Mouse (Mus musculus): ENCODE results near the gene Cluh. TPM values are rescaled to one million over a fixed set of nuclear protein-coding genes. Genes with fewer than 3 reads are reported as not detected.

Gene Cluh
- polyA plus RNA-seq, 1 experiment: 119 TPM

DNA sequence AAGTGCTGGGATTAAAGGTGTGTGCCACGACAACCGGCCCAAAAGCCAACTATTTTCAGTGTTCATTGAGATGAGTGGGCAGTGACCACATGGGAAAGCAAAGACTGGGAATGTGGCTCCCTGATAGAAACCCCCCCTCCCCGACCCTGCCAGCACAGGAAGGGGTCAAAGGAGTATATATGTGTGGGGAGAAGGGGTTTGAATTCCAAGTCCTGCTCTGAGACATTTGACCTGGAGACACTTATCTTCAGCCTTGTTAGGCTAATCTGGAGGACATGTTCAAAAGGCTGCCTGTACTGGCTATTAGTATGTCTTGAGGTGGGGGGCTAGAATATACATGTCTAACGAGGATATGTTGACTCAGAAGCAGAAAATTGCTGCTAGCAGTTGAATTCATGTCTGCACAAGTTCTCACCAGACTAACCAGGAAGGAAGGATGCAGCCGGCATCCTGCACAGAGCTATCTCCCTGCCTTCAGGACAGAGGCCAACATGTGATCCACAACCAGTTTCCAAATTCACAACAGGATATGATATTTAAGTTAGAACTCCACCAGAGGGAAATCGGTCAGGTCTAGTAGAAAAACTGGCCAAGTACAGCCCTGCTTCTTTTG, 23.7 kb downstream of the Cluh start:
- Histone ChIP-seq H3K27me3 (replicated peaks; ENCODE audit: control insufficient read depth, insufficient read depth, low read length) (no peaks in the 10 kb centered on the region), H3K36me3 (ENCODE audit: control insufficient read depth, insufficient read depth, low read length) (peaks cover 6% of the 10 kb centered on the region; the same call in 1 of the 2 replicates), H3K4me1 (ENCODE audit: control insufficient read depth, insufficient read depth, low read length) (no peaks in the 10 kb centered on the region), H3K27ac (ENCODE audit: insufficient read depth, low read depth, low read length) (no peak overlapping the region), H3K4me3 (ENCODE audit: insufficient read depth, low read depth, low read length) (no peak overlapping the region)
- 70% methylated on average over 6 of the region's 6 CpGs for WGBS
- TF ChIP-seq POLR2A (IDR thresholded peaks at IDR 0.05; ENCODE audit: low read depth, low read length) (no peak), CTCF (conservative IDR thresholded peaks at IDR 0.05; ENCODE audit: insufficient read depth, insufficient read length, low read depth, low read length) (no peak)
- peak; percentile 20 for DNase-seq

DNA sequence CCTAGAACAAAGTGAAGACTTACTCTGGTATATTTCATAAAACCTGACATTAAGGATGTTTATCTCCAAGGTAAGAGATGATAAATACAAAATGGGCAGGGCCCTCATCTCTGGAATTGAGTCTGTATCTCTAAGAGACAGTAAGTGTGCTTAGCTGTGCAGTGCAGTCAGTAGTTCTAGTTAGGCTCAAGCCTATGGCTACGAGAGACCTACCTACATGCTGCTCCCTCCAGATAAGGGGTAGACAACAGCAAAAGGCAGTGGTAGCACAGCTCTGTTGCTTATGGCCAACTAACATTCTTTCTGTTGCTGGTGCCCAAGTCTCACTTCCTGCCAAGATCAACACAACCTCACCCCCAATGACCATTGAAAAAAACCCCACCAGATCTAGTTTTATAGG, 24.3 kb downstream of the Cluh start:
- Histone ChIP-seq H3K4me1 (ENCODE audit: control insufficient read depth, insufficient read depth, low read length) (no peaks in the 10 kb centered on the region), H3K4me3 (ENCODE audit: insufficient read depth, low read depth, low read length) (no peak overlapping the region), H3K36me3 (ENCODE audit: control insufficient read depth, insufficient read depth, low read length) (peaks cover 8% of the 10 kb centered on the region), H3K27me3 (replicated peaks; ENCODE audit: control insufficient read depth, insufficient read depth, low read length) (no peaks in the 10 kb centered on the region), H3K27ac (ENCODE audit: insufficient read depth, low read depth, low read length) (no peak overlapping the region)
- WGBS: 74% methylated on average over 1 of the region's 1 CpGs
- TF ChIP-seq POLR2A (IDR thresholded peaks at IDR 0.05; ENCODE audit: low read depth, low read length) (no peak), CTCF (conservative IDR thresholded peaks at IDR 0.05; ENCODE audit: insufficient read depth, insufficient read length, low read depth, low read length) (no peak)
- no peak for DNase-seq

DNA sequence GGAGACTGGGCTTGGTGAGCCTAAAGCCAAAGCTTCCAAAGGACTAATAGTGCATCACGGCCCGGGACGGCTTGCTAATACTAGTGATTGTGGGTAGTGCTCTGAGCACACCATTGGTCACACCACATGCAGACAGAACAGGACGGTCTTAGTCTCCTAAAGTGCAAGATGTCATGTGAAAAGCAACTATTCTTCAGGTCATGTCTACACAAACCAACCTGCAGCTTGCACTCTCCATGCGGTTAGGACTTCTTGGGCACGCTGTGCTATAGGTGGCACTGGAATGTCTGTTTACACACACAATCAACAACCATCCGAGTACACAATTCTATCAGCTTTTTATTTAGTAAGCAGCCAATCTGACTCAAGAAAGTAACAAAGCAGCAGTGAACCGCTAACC, 25.4 kb downstream of the Cluh start:
- Histone ChIP-seq H3K4me3 (ENCODE audit: insufficient read depth, low read depth, low read length) (no peak overlapping the region), H3K36me3 (ENCODE audit: control insufficient read depth, insufficient read depth, low read length) (peaks cover 11% of the 10 kb centered on the region), H3K27ac (ENCODE audit: insufficient read depth, low read depth, low read length) (no peak overlapping the region), H3K4me1 (ENCODE audit: control insufficient read depth, insufficient read depth, low read length) (no peaks in the 10 kb centered on the region), H3K27me3 (replicated peaks; ENCODE audit: control insufficient read depth, insufficient read depth, low read length) (no peaks in the 10 kb centered on the region)
- DNase-seq: no peak
- WGBS: 94% methylated on average over 8 of the region's 8 CpGs
- no peak for TF ChIP-seq CTCF (conservative IDR thresholded peaks at IDR 0.05; ENCODE audit: insufficient read depth, insufficient read length, low read depth, low read length)
- no peak for TF ChIP-seq POLR2A (IDR thresholded peaks at IDR 0.05; ENCODE audit: low read depth, low read length)

DNA sequence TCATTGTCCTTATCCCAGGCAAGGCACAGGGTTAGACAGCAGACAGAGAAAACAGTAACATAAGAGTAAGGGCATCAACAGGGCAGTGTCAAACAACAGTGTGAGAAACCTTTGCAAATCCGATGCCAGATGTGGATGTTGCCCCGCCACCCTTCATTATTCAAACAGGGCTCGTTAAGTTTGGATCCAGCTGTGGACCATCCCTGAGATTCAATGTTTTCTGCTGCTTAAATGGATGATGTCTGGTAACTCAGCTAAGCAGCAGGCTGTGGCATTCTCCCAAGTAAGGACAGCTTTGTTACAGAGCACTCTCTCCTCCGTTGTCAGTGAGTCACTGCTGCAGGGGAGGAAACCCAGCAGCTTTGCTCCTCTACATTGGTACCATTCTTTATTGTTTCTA, 25.9 kb downstream of the Cluh start:
- WGBS: 70% methylated on average over 4 of the region's 4 CpGs
- Histone ChIP-seq H3K4me3 (ENCODE audit: insufficient read depth, low read depth, low read length) (no peak overlapping the region), H3K27me3 (replicated peaks; ENCODE audit: control insufficient read depth, insufficient read depth, low read length) (no peaks in the 10 kb centered on the region), H3K27ac (ENCODE audit: insufficient read depth, low read depth, low read length) (no peak overlapping the region), H3K4me1 (ENCODE audit: control insufficient read depth, insufficient read depth, low read length) (no peaks in the 10 kb centered on the region), H3K36me3 (ENCODE audit: control insufficient read depth, insufficient read depth, low read length) (peaks cover 11% of the 10 kb centered on the region)
- TF ChIP-seq POLR2A (IDR thresholded peaks at IDR 0.05; ENCODE audit: low read depth, low read length) (no peak), CTCF (conservative IDR thresholded peaks at IDR 0.05; ENCODE audit: insufficient read depth, insufficient read length, low read depth, low read length) (no peak)
- no peak for DNase-seq

DNA sequence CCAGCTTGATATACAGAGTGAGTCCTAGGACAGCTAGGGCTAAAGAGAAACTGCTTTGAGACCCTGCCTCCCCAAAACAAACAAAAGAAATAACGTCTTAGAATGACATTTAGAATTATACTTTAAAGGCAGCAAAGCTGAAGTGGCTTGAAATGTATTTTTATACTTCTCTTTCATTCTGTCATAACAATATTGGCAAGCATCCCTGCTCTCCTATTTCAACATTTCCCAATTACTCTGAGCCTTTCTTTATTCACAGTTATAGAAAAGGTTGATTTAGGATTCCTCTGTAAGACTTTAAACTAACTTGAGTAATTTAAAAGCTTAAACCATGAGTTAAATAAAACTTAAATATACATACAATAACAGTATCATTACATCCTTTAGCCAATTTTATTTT, 42.9 kb downstream of the Cluh start:
- Histone ChIP-seq H3K4me3 (ENCODE audit: insufficient read depth, low read depth, low read length) (no peak overlapping the region), H3K27ac (ENCODE audit: insufficient read depth, low read depth, low read length) (no peak overlapping the region), H3K4me1 (ENCODE audit: control insufficient read depth, insufficient read depth, low read length) (peaks cover 5% of the 10 kb centered on the region; the same call in 1 of the 2 replicates), H3K27me3 (replicated peaks; ENCODE audit: control insufficient read depth, insufficient read depth, low read length) (no peaks in the 10 kb centered on the region), H3K36me3 (ENCODE audit: control insufficient read depth, insufficient read depth, low read length) (peaks cover 2% of the 10 kb centered on the region; the same call in 1 of the 2 replicates)
- no peak for DNase-seq
- TF ChIP-seq CTCF (conservative IDR thresholded peaks at IDR 0.05; ENCODE audit: insufficient read depth, insufficient read length, low read depth, low read length): no peak
- no peak for TF ChIP-seq POLR2A (IDR thresholded peaks at IDR 0.05; ENCODE audit: low read depth, low read length)
- 45% methylated on average over 1 of the region's 1 CpGs for WGBS

DNA sequence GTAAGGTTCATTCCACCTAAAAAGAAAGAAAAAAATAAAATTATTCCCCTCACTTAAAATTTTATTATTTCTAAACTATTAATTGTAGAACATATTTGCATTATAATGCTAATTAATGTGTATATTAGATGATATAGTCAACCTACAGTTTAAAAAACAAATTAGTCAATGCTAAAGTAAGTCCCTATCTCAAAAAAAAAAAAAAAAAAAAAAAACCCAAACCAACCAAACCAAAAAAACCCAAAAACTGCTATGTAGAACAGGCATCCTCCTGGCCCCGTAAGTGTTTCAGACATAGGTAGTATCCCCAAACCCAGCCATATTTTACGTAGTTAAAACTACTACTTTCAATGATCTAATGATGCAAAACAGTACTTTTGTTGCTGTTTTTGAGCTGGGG, 50.2 kb downstream of the Cluh start:
- peaks cover 4% of the 10 kb centered on the region; the same call in 1 of the 2 replicates for H3K4me1 ChIP-seq (ENCODE audit: control insufficient read depth, insufficient read depth, low read length)
- WGBS: 96% methylated on average over 2 of the region's 2 CpGs
- TF ChIP-seq CTCF (conservative IDR thresholded peaks at IDR 0.05; ENCODE audit: insufficient read depth, insufficient read length, low read depth, low read length) (no peak), POLR2A (IDR thresholded peaks at IDR 0.05; ENCODE audit: low read depth, low read length) (no peak)
- peaks cover 2% of the 10 kb centered on the region; the same call in 1 of the 2 replicates for H3K36me3 ChIP-seq (ENCODE audit: control insufficient read depth, insufficient read depth, low read length)
- DNase-seq: no peak
- no peak overlapping the region for H3K27ac ChIP-seq (ENCODE audit: insufficient read depth, low read depth, low read length)
- no peaks in the 10 kb centered on the region for H3K27me3 ChIP-seq (replicated peaks; ENCODE audit: control insufficient read depth, insufficient read depth, low read length)
- H3K4me3 ChIP-seq (ENCODE audit: insufficient read depth, low read depth, low read length): no peak overlapping the region

DNA sequence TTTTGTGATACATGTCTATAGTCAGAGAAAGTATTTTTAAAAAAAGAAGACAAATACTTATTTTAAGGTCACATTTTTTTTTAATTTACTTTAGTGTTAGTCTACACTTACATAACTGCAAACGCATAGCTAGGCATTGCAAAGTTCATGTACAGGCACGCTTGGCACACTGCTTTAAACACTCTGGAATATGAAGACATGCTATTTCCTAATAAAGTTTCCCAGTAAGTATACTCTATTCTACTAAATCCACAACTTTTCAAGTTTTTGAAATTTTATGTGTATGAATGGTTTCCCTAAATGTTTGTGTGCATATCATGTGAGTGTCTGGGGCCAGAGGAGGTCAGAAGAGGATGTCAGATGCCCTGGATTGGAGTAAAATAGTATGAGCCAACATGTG, 54.8 kb downstream of the Cluh start:
- no peak overlapping the region for H3K4me3 ChIP-seq (ENCODE audit: insufficient read depth, low read depth, low read length)
- no peaks in the 10 kb centered on the region for H3K36me3 ChIP-seq (ENCODE audit: control insufficient read depth, insufficient read depth, low read length)
- WGBS: 81% methylated on average over 2 of the region's 2 CpGs
- TF ChIP-seq CTCF (conservative IDR thresholded peaks at IDR 0.05; ENCODE audit: insufficient read depth, insufficient read length, low read depth, low read length) (no peak), POLR2A (IDR thresholded peaks at IDR 0.05; ENCODE audit: low read depth, low read length) (no peak)
- H3K27ac ChIP-seq (ENCODE audit: insufficient read depth, low read depth, low read length): no peak overlapping the region
- H3K27me3 ChIP-seq (replicated peaks; ENCODE audit: control insufficient read depth, insufficient read depth, low read length): no peaks in the 10 kb centered on the region
- peaks cover 10% of the 10 kb centered on the region; the same call in 1 of the 2 replicates for H3K4me1 ChIP-seq (ENCODE audit: control insufficient read depth, insufficient read depth, low read length)
- no peak for DNase-seq

All from kidney, adult 2 months (tissue).